Mouse (Mus musculus): ENCODE measurements around the gene Zfp568. TPM values are rescaled to one million over a fixed set of nuclear protein-coding genes. Genes with fewer than 3 reads are reported as not detected.

Gene Zfp568
- polyA plus RNA-seq, 1 experiment from 2014 or later, result 19.5 TPM

- no peak overlapping the region for H3K4me3 ChIP-seq (ENCODE audit: low read depth, low read length)
- no peak for ATAC-seq (ENCODE audit: insufficient read depth, low FRiP score, low TSS enrichment)
- H3K4me2 ChIP-seq (ENCODE audit: low read depth), result no peak overlapping the region
- no peaks in the 10 kb centered on the region for H3K9me3 ChIP-seq (ENCODE audit: control insufficient read depth, low read length)
- DNase-seq (ENCODE audit: low spot score), result no peak
- H3K4me1 ChIP-seq (ENCODE audit: control insufficient read depth, insufficient read depth, low read length), result no peaks in the 10 kb centered on the region
- 88% methylated on average over 5 of the region's 5 CpGs for WGBS
- H3K27me3 ChIP-seq (ENCODE audit: control insufficient read depth, insufficient read depth, low read length), result no peaks in the 10 kb centered on the region
- peaks cover 12% of the 10 kb centered on the region for H3K36me3 ChIP-seq (ENCODE audit: control insufficient read depth, insufficient read depth, low read length)
- H3K27ac ChIP-seq (ENCODE audit: low read depth, low read length), result no peak overlapping the region
- no peak overlapping the region for H3K9ac ChIP-seq (ENCODE audit: low read length)
Measured at GRCm38 (mm10) chr7:30000601-30001000, 16.8 kb downstream of the Zfp568 start.

- H3K36me3 ChIP-seq (ENCODE audit: control insufficient read depth, insufficient read depth, low read length), result no peaks in the 10 kb centered on the region; the same call in 1 of the 2 replicates
Measured at GRCm38 (mm10) chr7:30007601-30008000, 23.8 kb downstream of the Zfp568 start.

GRCm38 (mm10) chr7:30008020-30008690 is 24.4 kb downstream of the Zfp568 start:
- 84% methylated on average over 6 of the region's 6 CpGs for WGBS
- H3K9me3 ChIP-seq (ENCODE audit: control insufficient read depth, low read length), result no peaks in the 10 kb centered on the region
- H3K27ac ChIP-seq (ENCODE audit: low read depth, low read length), result peak overlapping the region; percentile 23; the same call in 1 of the 2 replicates
- H3K27me3 ChIP-seq (ENCODE audit: control insufficient read depth, insufficient read depth, low read length), result no peaks in the 10 kb centered on the region
- DNase-seq (ENCODE audit: low spot score) (no peak), ATAC-seq (ENCODE audit: insufficient read depth, low FRiP score, low TSS enrichment) (no peak)
- no peak overlapping the region for H3K9ac ChIP-seq (ENCODE audit: low read length)
- H3K4me1 ChIP-seq (ENCODE audit: control insufficient read depth, insufficient read depth, low read length), result peaks cover 6% of the 10 kb centered on the region
- H3K36me3 ChIP-seq (ENCODE audit: control insufficient read depth, insufficient read depth, low read length), result no peaks in the 10 kb centered on the region; the same call in 1 of the 2 replicates
- no peak overlapping the region for H3K4me3 ChIP-seq (ENCODE audit: low read depth, low read length)
- no peak overlapping the region for H3K4me2 ChIP-seq (ENCODE audit: low read depth)

More at GRCm38 (mm10) chr7:30007601-30008000, 23.8 kb downstream of the Zfp568 start:
- Histone ChIP-seq H3K9ac (ENCODE audit: low read length) (no peak overlapping the region), H3K4me1 (ENCODE audit: control insufficient read depth, insufficient read depth, low read length) (peaks cover 6% of the 10 kb centered on the region), H3K27me3 (ENCODE audit: control insufficient read depth, insufficient read depth, low read length) (no peaks in the 10 kb centered on the region), H3K27ac (ENCODE audit: low read depth, low read length) (no peak overlapping the region), H3K4me2 (ENCODE audit: low read depth) (no peak overlapping the region), H3K9me3 (ENCODE audit: control insufficient read depth, low read length) (no peaks in the 10 kb centered on the region), H3K4me3 (ENCODE audit: low read depth, low read length) (no peak overlapping the region)
- 95% methylated on average over 1 of the region's 1 CpGs for WGBS
- ATAC-seq (ENCODE audit: insufficient read depth, low FRiP score, low TSS enrichment), result no peak
- DNase-seq (ENCODE audit: low spot score), result no peak

GRCm38 (mm10) chr7:30009321-30010085 is 25.7 kb downstream of the Zfp568 start:
- H3K27ac ChIP-seq (ENCODE audit: low read depth, low read length), result peak overlapping the region; percentile 47; the same call in 1 of the 2 replicates
- no peak overlapping the region for H3K4me3 ChIP-seq (ENCODE audit: low read depth, low read length)
- no peaks in the 10 kb centered on the region for H3K27me3 ChIP-seq (ENCODE audit: control insufficient read depth, insufficient read depth, low read length)
- DNase-seq (ENCODE audit: low spot score) (peak; percentile 70), ATAC-seq (ENCODE audit: insufficient read depth, low FRiP score, low TSS enrichment) (no peak)
- no peaks in the 10 kb centered on the region for H3K9me3 ChIP-seq (ENCODE audit: control insufficient read depth, low read length)
- H3K4me2 ChIP-seq (ENCODE audit: low read depth), result no peak overlapping the region
- 60% methylated on average over 21 of the region's 21 CpGs for WGBS
- H3K36me3 ChIP-seq (ENCODE audit: control insufficient read depth, insufficient read depth, low read length), result peaks cover 2% of the 10 kb centered on the region
- H3K4me1 ChIP-seq (ENCODE audit: control insufficient read depth, insufficient read depth, low read length), result peaks cover 6% of the 10 kb centered on the region
- no peak overlapping the region for H3K9ac ChIP-seq (ENCODE audit: low read length)

GRCm38 (mm10) chr7:30010551-30011195 is 26.9 kb downstream of the Zfp568 start:
- no peak overlapping the region for H3K9ac ChIP-seq (ENCODE audit: low read length)
- H3K27ac ChIP-seq (ENCODE audit: low read depth, low read length), result peak overlapping the region; percentile 17; the same call in 1 of the 2 replicates
- 83% methylated on average over 10 of the region's 10 CpGs for WGBS
- H3K36me3 ChIP-seq (ENCODE audit: control insufficient read depth, insufficient read depth, low read length), result peaks cover 7% of the 10 kb centered on the region
- DNase-seq (ENCODE audit: low spot score) (no peak), ATAC-seq (ENCODE audit: insufficient read depth, low FRiP score, low TSS enrichment) (no peak)
- H3K4me3 ChIP-seq (ENCODE audit: low read depth, low read length), result no peak overlapping the region
- no peaks in the 10 kb centered on the region for H3K9me3 ChIP-seq (ENCODE audit: control insufficient read depth, low read length)
- peaks cover 6% of the 10 kb centered on the region for H3K4me1 ChIP-seq (ENCODE audit: control insufficient read depth, insufficient read depth, low read length)
- no peak overlapping the region for H3K4me2 ChIP-seq (ENCODE audit: low read depth)
- no peaks in the 10 kb centered on the region for H3K27me3 ChIP-seq (ENCODE audit: control insufficient read depth, insufficient read depth, low read length)

- peak; percentile 42 for DNase-seq (ENCODE audit: low spot score)
- H3K27me3 ChIP-seq (ENCODE audit: control insufficient read depth, insufficient read depth, low read length), result no peaks in the 10 kb centered on the region
- H3K27ac ChIP-seq (ENCODE audit: low read depth, low read length), result no peak overlapping the region
- 89% methylated on average over 4 of the region's 4 CpGs for WGBS
- no peak for ATAC-seq (ENCODE audit: insufficient read depth, low FRiP score, low TSS enrichment)
- H3K9ac ChIP-seq (ENCODE audit: low read length), result no peak overlapping the region
- H3K4me3 ChIP-seq (ENCODE audit: low read depth, low read length), result no peak overlapping the region
- peaks cover 6% of the 10 kb centered on the region for H3K4me1 ChIP-seq (ENCODE audit: control insufficient read depth, insufficient read depth, low read length)
- no peaks in the 10 kb centered on the region for H3K9me3 ChIP-seq (ENCODE audit: control insufficient read depth, low read length)
- H3K4me2 ChIP-seq (ENCODE audit: low read depth), result no peak overlapping the region
- H3K36me3 ChIP-seq (ENCODE audit: control insufficient read depth, insufficient read depth, low read length), result peaks cover 16% of the 10 kb centered on the region
Measured at GRCm38 (mm10) chr7:30012956-30013363, 29.2 kb downstream of the Zfp568 start.

- H3K27ac ChIP-seq (ENCODE audit: low read depth, low read length), result no peak overlapping the region
- DNase-seq (ENCODE audit: low spot score) (no peak), ATAC-seq (ENCODE audit: insufficient read depth, low FRiP score, low TSS enrichment) (no peak)
- H3K4me2 ChIP-seq (ENCODE audit: low read depth), result no peak overlapping the region
- no peak overlapping the region for H3K4me3 ChIP-seq (ENCODE audit: low read depth, low read length)
- H3K4me1 ChIP-seq (ENCODE audit: control insufficient read depth, insufficient read depth, low read length), result no peaks in the 10 kb centered on the region
- peaks cover 21% of the 10 kb centered on the region for H3K36me3 ChIP-seq (ENCODE audit: control insufficient read depth, insufficient read depth, low read length)
- 94% methylated on average over 6 of the region's 6 CpGs for WGBS
- H3K9me3 ChIP-seq (ENCODE audit: control insufficient read depth, low read length), result no peaks in the 10 kb centered on the region
- H3K9ac ChIP-seq (ENCODE audit: low read length), result no peak overlapping the region
- H3K27me3 ChIP-seq (ENCODE audit: control insufficient read depth, insufficient read depth, low read length), result no peaks in the 10 kb centered on the region
Measured at GRCm38 (mm10) chr7:30017226-30017625, 33.5 kb downstream of the Zfp568 start.

- WGBS, result 88% methylated on average over 2 of the region's 2 CpGs
- Histone ChIP-seq H3K9me3 (ENCODE audit: control insufficient read depth, low read length) (no peaks in the 10 kb centered on the region), H3K9ac (ENCODE audit: low read length) (no peak overlapping the region), H3K36me3 (ENCODE audit: control insufficient read depth, insufficient read depth, low read length) (peaks cover 34% of the 10 kb centered on the region), H3K27me3 (ENCODE audit: control insufficient read depth, insufficient read depth, low read length) (no peaks in the 10 kb centered on the region), H3K4me3 (ENCODE audit: low read depth, low read length) (no peak overlapping the region), H3K27ac (ENCODE audit: low read depth, low read length) (no peak overlapping the region), H3K4me2 (ENCODE audit: low read depth) (no peak overlapping the region), H3K4me1 (ENCODE audit: control insufficient read depth, insufficient read depth, low read length) (no peaks in the 10 kb centered on the region)
- DNase-seq (ENCODE audit: low spot score) (no peak), ATAC-seq (ENCODE audit: insufficient read depth, low FRiP score, low TSS enrichment) (no peak)
Measured at GRCm38 (mm10) chr7:30019543-30019942, 35.8 kb downstream of the Zfp568 start.
